Mouse (Mus musculus): Measurements from ENCODE around the gene Gosr2. TPM values are rescaled to one million over a fixed set of nuclear protein-coding genes. Genes with fewer than 3 reads are reported as not detected.

The Gosr2 gene
- polyA plus RNA-seq, 1 experiment, result 0.70 TPM

GRCm38 (mm10) chr11:103639407-103639946 is 58.2 kb downstream of the Gosr2 start:
- no peaks in the 10 kb centered on the region for H3K4me1 ChIP-seq (ENCODE audit: control insufficient read depth)
- TF ChIP-seq TAL1 (IDR thresholded peaks at IDR 0.05; ENCODE audit: low read length), result no peak
- TF ChIP-seq GATA1 (IDR thresholded peaks at IDR 0.05; ENCODE audit: low read length), result no peak
- peaks cover 14% of the 10 kb centered on the region for H3K27me3 ChIP-seq (ENCODE audit: control insufficient read depth)
- H3K36me3 ChIP-seq (ENCODE audit: control insufficient read depth), result no peaks in the 10 kb centered on the region
- H3K4me3 ChIP-seq (replicated peaks), result no peak overlapping the region
- H3K9me3 ChIP-seq (ENCODE audit: control insufficient read depth, low read length), result no peaks in the 10 kb centered on the region

DNA sequence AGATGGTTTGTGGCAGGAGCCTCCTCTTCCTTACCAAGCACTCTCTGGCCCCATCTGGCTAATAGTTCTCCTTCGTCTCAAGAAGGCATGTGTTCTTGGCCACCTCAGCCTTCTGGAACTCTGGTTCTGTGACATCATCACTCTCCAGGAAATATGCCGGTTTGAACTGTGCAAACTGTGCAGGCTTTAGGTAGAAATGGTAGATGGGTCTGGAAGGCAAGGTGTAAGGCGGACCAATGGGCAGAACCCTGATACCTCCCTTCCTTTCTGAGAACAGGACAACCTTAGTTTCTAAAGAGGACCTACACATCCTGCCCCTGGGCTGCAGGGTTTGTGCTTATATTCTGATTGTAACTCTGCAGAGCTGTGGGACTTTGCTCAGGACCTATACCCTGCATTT is 58.9 kb downstream of the Gosr2 start, which contains the start of gene Lyzl6:
Gene Lyzl6 (minus strand): TSS at position 101 of the 400 bp plus-strand sequence.
- TF ChIP-seq GATA1 (IDR thresholded peaks at IDR 0.05; ENCODE audit: low read length), result no peak
- no peak for TF ChIP-seq TAL1 (IDR thresholded peaks at IDR 0.05; ENCODE audit: low read length)
- Histone ChIP-seq H3K36me3 (ENCODE audit: control insufficient read depth) (no peaks in the 10 kb centered on the region), H3K9me3 (ENCODE audit: control insufficient read depth, low read length) (no peaks in the 10 kb centered on the region), H3K4me3 (replicated peaks) (no peak within 1 kb of the TSS), H3K27me3 (ENCODE audit: control insufficient read depth) (peaks cover 14% of the 10 kb centered on the region), H3K4me1 (ENCODE audit: control insufficient read depth) (no peaks in the 10 kb centered on the region)

DNA sequence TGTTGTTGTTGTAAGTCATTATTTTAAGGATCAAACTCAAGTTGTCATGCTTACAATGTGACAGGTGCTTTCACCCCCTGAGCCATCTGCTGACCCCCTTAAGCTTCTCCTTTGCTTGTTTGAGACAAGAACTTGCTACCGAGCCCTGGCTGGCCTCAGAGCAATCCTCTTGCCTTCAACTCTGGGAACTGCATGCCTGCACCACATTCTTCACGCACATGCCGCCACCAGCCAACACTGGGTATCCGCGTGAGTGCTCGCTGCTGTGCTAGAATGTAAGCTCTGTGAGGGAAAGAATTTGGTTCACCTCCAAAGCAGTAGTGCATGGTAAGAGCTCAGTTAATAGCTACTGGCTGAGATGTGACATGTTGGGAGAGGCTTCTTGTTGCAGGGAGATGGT is 61.4 kb downstream of the Gosr2 start:
- H3K9me3 ChIP-seq (ENCODE audit: control insufficient read depth, low read length), result peaks cover 2% of the 10 kb centered on the region; the same call in 1 of the 2 replicates
- H3K27me3 ChIP-seq (ENCODE audit: control insufficient read depth), result peaks cover 14% of the 10 kb centered on the region
- TF ChIP-seq TAL1 (IDR thresholded peaks at IDR 0.05; ENCODE audit: low read length) (no peak), GATA1 (IDR thresholded peaks at IDR 0.05; ENCODE audit: low read length) (no peak)
- H3K4me1 ChIP-seq (ENCODE audit: control insufficient read depth), result no peaks in the 10 kb centered on the region
- H3K36me3 ChIP-seq (ENCODE audit: control insufficient read depth), result no peaks in the 10 kb centered on the region
- H3K4me3 ChIP-seq (replicated peaks), result no peak overlapping the region

DNA sequence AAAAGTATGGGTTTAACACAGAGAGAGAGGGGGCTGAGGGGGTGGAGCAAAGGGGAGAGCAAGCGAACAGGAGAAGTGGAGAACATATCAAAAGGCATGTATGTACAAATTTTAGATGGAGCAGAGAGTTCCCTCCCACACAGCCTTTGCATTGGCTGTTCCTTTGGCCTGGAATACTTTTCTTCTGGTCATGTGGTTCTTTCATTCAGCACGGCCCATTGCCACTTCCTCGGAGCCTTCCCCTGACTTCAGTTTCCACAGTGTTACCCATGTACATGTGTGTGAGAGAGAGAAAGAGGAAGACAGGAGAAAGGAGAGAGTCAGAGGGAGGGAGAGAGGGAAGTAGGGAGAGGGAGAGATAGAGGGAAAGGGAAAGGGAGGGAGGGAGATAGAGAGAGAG is 62.2 kb downstream of the Gosr2 start:
- peaks cover 2% of the 10 kb centered on the region; the same call in 1 of the 2 replicates for H3K9me3 ChIP-seq (ENCODE audit: control insufficient read depth, low read length)
- H3K36me3 ChIP-seq (ENCODE audit: control insufficient read depth), result no peaks in the 10 kb centered on the region
- H3K4me1 ChIP-seq (ENCODE audit: control insufficient read depth), result no peaks in the 10 kb centered on the region
- TF ChIP-seq TAL1 (IDR thresholded peaks at IDR 0.05; ENCODE audit: low read length), result no peak
- no peak for TF ChIP-seq GATA1 (IDR thresholded peaks at IDR 0.05; ENCODE audit: low read length)
- peaks cover 12% of the 10 kb centered on the region for H3K27me3 ChIP-seq (ENCODE audit: control insufficient read depth)
- no peak overlapping the region for H3K4me3 ChIP-seq (replicated peaks)

GRCm38 (mm10) chr11:103634806-103635205 is 62.9 kb downstream of the Gosr2 start:
- Histone ChIP-seq H3K36me3 (ENCODE audit: control insufficient read depth) (no peaks in the 10 kb centered on the region), H3K4me1 (ENCODE audit: control insufficient read depth) (no peaks in the 10 kb centered on the region), H3K9me3 (ENCODE audit: control insufficient read depth, low read length) (peaks cover 2% of the 10 kb centered on the region; the same call in 1 of the 2 replicates), H3K27me3 (ENCODE audit: control insufficient read depth) (peaks cover 8% of the 10 kb centered on the region), H3K4me3 (replicated peaks) (no peak overlapping the region)
- no peak for TF ChIP-seq TAL1 (IDR thresholded peaks at IDR 0.05; ENCODE audit: low read length)

GRCm38 (mm10) chr11:103627453-103627852 is 70.2 kb downstream of the Gosr2 start:
- no peak for TF ChIP-seq GATA1 (IDR thresholded peaks at IDR 0.05; ENCODE audit: low read length)
- no peak for TF ChIP-seq TAL1 (IDR thresholded peaks at IDR 0.05; ENCODE audit: low read length)
- no peaks in the 10 kb centered on the region for H3K27me3 ChIP-seq (ENCODE audit: control insufficient read depth)
- H3K36me3 ChIP-seq (ENCODE audit: control insufficient read depth), result no peaks in the 10 kb centered on the region
- H3K4me3 ChIP-seq (replicated peaks), result no peak overlapping the region
- H3K4me1 ChIP-seq (ENCODE audit: control insufficient read depth), result no peaks in the 10 kb centered on the region
- H3K9me3 ChIP-seq (ENCODE audit: control insufficient read depth, low read length), result peaks cover 2% of the 10 kb centered on the region; the same call in 1 of the 2 replicates

Other genes starting within 250 kb of the Gosr2 start
- gene Lrrc37a, start 193.3 kb downstream of the Gosr2 start, polyA plus RNA-seq (2012), result under 0.01 TPM in 1 of 2 replicates, not detected in the other
- 0.01 TPM in 1 of 2 replicates, not detected in the other for gene Gm884, start 76.8 kb downstream of the Gosr2 start, polyA plus RNA-seq (2012)
- not detected in 2 replicates for gene Lyzl6, start 59.0 kb downstream of the Gosr2 start, polyA plus RNA-seq (2012)
- gene Rprml, start 48.3 kb downstream of the Gosr2 start, polyA plus RNA-seq (2012), result not detected in 2 replicates
- not detected in 2 replicates for gene Wnt9b, start 51.9 kb upstream of the Gosr2 start, polyA plus RNA-seq (2012)
- gene Wnt3, start 76.3 kb upstream of the Gosr2 start, polyA plus RNA-seq (2012), result not detected in 2 replicates